28 mouse cellular contexts compared by ENCODE assay signal in genomic region chr5:137172591-137172990, GRCm38 (mm10). TPM values are rescaled to one million over a fixed set of nuclear protein-coding genes. Genes with fewer than 3 reads are reported as not detected.
DNase-seq lines count a peak whose midpoint lies in the region; ATAC-seq and TF ChIP-seq lines count a peak whose summit lies in the region.
"Had no signal": no experiment of that assay in that cellular context is flagged by ENCODE, and none has a peak within 500 bp of the region (broad histone marks: within the 10 kb centered on the region; RNA-seq: fewer than 3 reads in every experiment).

No protein-coding gene starts in this region.

- no peaks in the 10 kb centered on the region for H3K9me3 ChIP-seq in ES-E14 (ENCODE audit: control insufficient read depth, insufficient read depth, low read depth, low read length)
- no peaks in the 10 kb centered on the region for H3K9me3 ChIP-seq in forebrain, embryonic 14.5 days (replicated peaks; ENCODE audit: control insufficient read depth, low read length)
- H3K9me3 ChIP-seq: embryonic facial prominence, embryonic 13.5 days; embryonic facial prominence, embryonic 15.5 days; forebrain, embryonic 10.5 days; forebrain, embryonic 12.5 days; forebrain, embryonic 15.5 days had no signal

- ATAC-seq in forebrain, embryonic 14.5 days = no peak
- ATAC-seq: forebrain, embryonic 15.5 days; forebrain, postnatal 0 days had no signal

- in situ Hi-C loops in ES-E14 (cut with MboI; ENCODE audit: low sequenced_read_pairs in 2 of 2, unreplicated experiment in 2 of 2) = no loop called here

- peak; percentile 38 for DNase-seq in ES-CJ7 (ENCODE audit: low read depth, low spot score)
- DNase-seq in ES-E14 (ENCODE audit: low read depth, low spot score) = peak; percentile 48
- DNase-seq in ZHBTc4 (ENCODE audit: low read depth, low spot score) = peak; percentile 72
- DNase-seq in forebrain, embryonic 14.5 days (ENCODE audit: low spot score) = no peak
- DNase-seq in thymus, postnatal 25 days = no peak
- no peak for DNase-seq in left cerebral cortex, adult 11 months (ENCODE audit: low spot score)
- DNase-seq: adrenal gland, adult 2 months; adrenal gland, postnatal 10 days; adrenal gland, postnatal 25 days; cerebellum, adult 11 months; cerebellum, adult 18-20 months; cerebellum, adult 8-10 months; cerebellum, adult 9-11 months; cerebellum, postnatal 14 days; cerebellum, postnatal 36 days; embryo, embryonic 11 days; forebrain, postnatal 0 days had no signal

- no peaks in the 10 kb centered on the region for H3K36me3 ChIP-seq in ES-E14 (ENCODE audit: control insufficient read depth, insufficient read depth, low read length, poor library complexity, severe bottlenecking)
- H3K36me3 ChIP-seq in forebrain, embryonic 14.5 days (ENCODE audit: control insufficient read depth, insufficient read depth, low read length) = no peaks in the 10 kb centered on the region
- H3K36me3 ChIP-seq: embryonic facial prominence, embryonic 13.5 days; embryonic facial prominence, embryonic 15.5 days; forebrain, embryonic 10.5 days; forebrain, embryonic 12.5 days; forebrain, embryonic 15.5 days had no signal

- no peaks in the 10 kb centered on the region for H3K4me1 ChIP-seq in ES-E14 (ENCODE audit: control insufficient read depth in 2 of 2, insufficient read depth in 2 of 2, low read length in 2 of 2, poor library complexity in 1 of 2)
- no peaks in the 10 kb centered on the region for H3K4me1 ChIP-seq in forebrain, embryonic 14.5 days (ENCODE audit: control insufficient read depth, insufficient read depth, low read length)
- H3K4me1 ChIP-seq: embryonic facial prominence, embryonic 13.5 days; embryonic facial prominence, embryonic 15.5 days; forebrain, embryonic 10.5 days; forebrain, embryonic 12.5 days; forebrain, embryonic 15.5 days had no signal

- no peaks in the 10 kb centered on the region for H3K27me3 ChIP-seq in forebrain, embryonic 14.5 days (replicated peaks; ENCODE audit: control insufficient read depth, insufficient read depth, low read length)
- H3K27me3 ChIP-seq: embryonic facial prominence, embryonic 13.5 days; embryonic facial prominence, embryonic 15.5 days; forebrain, embryonic 12.5 days; forebrain, embryonic 15.5 days had no signal

- no peak overlapping the region for H3K4me3 ChIP-seq in ES-E14 (ENCODE audit: insufficient read depth in 1 of 2, low read depth in 1 of 2, low read length in 2 of 2, poor library complexity in 1 of 2, severe bottlenecking in 1 of 2)
- no peak overlapping the region for H3K4me3 ChIP-seq in forebrain, embryonic 14.5 days (ENCODE audit: low read depth, low read length)
- H3K4me3 ChIP-seq: embryonic facial prominence, embryonic 13.5 days; embryonic facial prominence, embryonic 15.5 days; erythroblast, embryonic 14.5 days; forebrain, embryonic 10.5 days; forebrain, embryonic 12.5 days; forebrain, embryonic 15.5 days had no signal

- WGBS in forebrain, embryonic 14.5 days = 0% methylated on average over 1 of the region's 1 CpGs

- H3K9ac ChIP-seq in ES-E14 (ENCODE audit: insufficient read depth, low read depth, low read length, poor library complexity, severe bottlenecking) = no peak overlapping the region
- H3K9ac ChIP-seq in forebrain, embryonic 14.5 days (ENCODE audit: low read length) = no peak overlapping the region
- H3K9ac ChIP-seq: embryonic facial prominence, embryonic 13.5 days; embryonic facial prominence, embryonic 15.5 days; forebrain, embryonic 12.5 days; forebrain, embryonic 15.5 days; forebrain, postnatal 0 days had no signal

- no peak overlapping the region for H3K27ac ChIP-seq in ES-E14 (ENCODE audit: insufficient read depth, low read depth, low read length, poor library complexity, severe bottlenecking)
- no peak overlapping the region for H3K27ac ChIP-seq in forebrain, embryonic 14.5 days (ENCODE audit: low read depth, low read length)
- H3K27ac ChIP-seq: embryonic facial prominence, embryonic 13.5 days; embryonic facial prominence, embryonic 15.5 days; forebrain, embryonic 10.5 days; forebrain, embryonic 12.5 days; forebrain, embryonic 15.5 days had no signal

- H3K4me2 ChIP-seq in forebrain, embryonic 14.5 days (ENCODE audit: low read length) = no peak overlapping the region
- H3K4me2 ChIP-seq: embryonic facial prominence, embryonic 13.5 days; embryonic facial prominence, embryonic 15.5 days; forebrain, embryonic 12.5 days; forebrain, embryonic 15.5 days had no signal

TF ChIP-seq in ES-E14, 5 proteins besides CTCF, POLR2A, EP300 and RAD21:
- no peak for TF ChIP-seq HCFC1 (IDR thresholded peaks at IDR 0.05; ENCODE audit: borderline replicate concordance, insufficient read depth, low read length)
- no peak for TF ChIP-seq MAFK (IDR thresholded peaks at IDR 0.05; ENCODE audit: insufficient read depth, low read depth, low read length)
- no peak for TF ChIP-seq CHD2 (IDR thresholded peaks at IDR 0.05; ENCODE audit: low read depth, low read length)
- TF ChIP-seq ZNF384 (IDR thresholded peaks at IDR 0.05; ENCODE audit: low read depth, low read length) = no peak
- no peak for TF ChIP-seq ZC3H11A (IDR thresholded peaks at IDR 0.05; ENCODE audit: borderline replicate concordance, low read depth, low read length)

RNA-seq across cellular contexts. Expression of gene Muc3, which starts 23.5 kb away (rescaled TPM):
- 3.1 and 3.4 TPM in 2 replicates for total RNA-seq in ES-E14 (2012; rRNA removed)
- polyA plus RNA-seq in forebrain, embryonic 14.5 days (2014; fragmentation: Nextera tagmentation; extraction: Ambion mirVana) = not detected in 2 replicates
- total RNA-seq: adrenal gland, adult 2 months; adrenal gland, postnatal 10 days; adrenal gland, postnatal 25 days; adrenal gland, postnatal 4 days; common myeloid progenitor, adult 5-6 weeks; forebrain, postnatal 0 days; MEL had no signal
- polyA plus RNA-seq: adrenal gland, adult 2 months; C2C12; embryonic facial prominence, embryonic 11.5 days; embryonic facial prominence, embryonic 13.5 days; embryonic facial prominence, embryonic 15.5 days; erythroblast, embryonic 14.5 days; forebrain, embryonic 10.5 days; forebrain, embryonic 12.5 days; forebrain, embryonic 15.5 days; forebrain, postnatal 0 days had no signal

RNA-seq across cellular contexts. Expression of gene Muc3a, which starts 39.6 kb away (rescaled TPM):
- 0.26 and 0.36 TPM in 2 replicates for total RNA-seq in ES-E14 (2012; rRNA removed)
- 0.11 TPM in 1 of 2 replicates, not detected in the other for polyA plus RNA-seq in forebrain, embryonic 14.5 days (2014; fragmentation: Nextera tagmentation; extraction: Ambion mirVana)
- polyA plus RNA-seq: C2C12; embryonic facial prominence, embryonic 11.5 days; embryonic facial prominence, embryonic 13.5 days; erythroblast, embryonic 14.5 days; forebrain, embryonic 10.5 days; forebrain, embryonic 12.5 days; forebrain, embryonic 15.5 days had no signal

RNA-seq across cellular contexts. Expression of gene Trim56, which starts 56.6 kb away (rescaled TPM):
- 5.3 and 7.2 TPM in 2 replicates for total RNA-seq in ES-E14 (2012; rRNA removed)
- polyA plus RNA-seq in forebrain, embryonic 14.5 days (2014; fragmentation: Nextera tagmentation; extraction: Ambion mirVana) = 3.2 and 4.8 TPM in 2 replicates

Comparison
In these comparisons a context has a peak if more than half of its experiments do, and no peak if none do; other contexts are left out.
1. DNase-seq: peak in ES-CJ7 (single experiment), ES-E14 (single experiment) and ZHBTc4 (single experiment); none in forebrain, embryonic 14.5 days (single experiment), thymus, postnatal 25 days (single experiment) and left cerebral cortex, adult 11 months (single experiment).